Mouse (Mus musculus) kidney, adult 2 months (tissue): ENCODE measurements around the gene Pde6h. TPM values are rescaled to one million over a fixed set of nuclear protein-coding genes. Genes with fewer than 3 reads are reported as not detected.

Experiments
- DNase-seq: peaks from one replicate; pipeline ENCODE4 v3.0.0; 2021
- H3K27ac ChIP-seq: fragments of 200-500 bp; 2 replicates; pipeline ENCODE4 v1.5.1; 2012; ENCODE audit warnings: low read depth, low read length, control low read depth, inconsistent platforms; ENCODE audit not compliant: insufficient read depth
- H3K27me3 ChIP-seq: fragments of 200-500 bp; replicated peaks from 2 replicates; pipeline ENCODE4 v1.6.1; 2012; ENCODE audit warnings: mild to moderate bottlenecking, moderate library complexity, low read length, inconsistent platforms; ENCODE audit not compliant: control insufficient read depth, insufficient read depth
- H3K36me3 ChIP-seq: fragments of 200-500 bp; 2 replicates; pipeline ENCODE4 v1.6.1; 2012; ENCODE audit warnings: mild to moderate bottlenecking, moderate library complexity, low read length, inconsistent platforms; ENCODE audit not compliant: control insufficient read depth, insufficient read depth
- H3K4me1 ChIP-seq: fragments of 200-500 bp; 2 replicates; pipeline ENCODE4 v1.6.1; 2011; ENCODE audit warnings: low read length; ENCODE audit not compliant: control insufficient read depth, insufficient read depth
- H3K4me3 ChIP-seq: fragments of 200-500 bp; 2 replicates; pipeline ENCODE4 v1.5.1; 2011; ENCODE audit warnings: mild to moderate bottlenecking, low read depth, low read length, control low read depth; ENCODE audit not compliant: insufficient read depth
- CTCF ChIP-seq: fragments of 200-500 bp; conservative IDR thresholded peaks from 2 replicates; pipeline ENCODE4 v1.5.1; 2011; ENCODE audit warnings: low read depth, mild to moderate bottlenecking, control low read depth, low read length, moderate library complexity, mixed read lengths; ENCODE audit not compliant: insufficient read depth, insufficient read length
- POLR2A ChIP-seq: fragments of 200-500 bp; IDR thresholded peaks from one replicate; pipeline ENCODE4 v1.6.1; 2011; ENCODE audit warnings: low read depth, low read length, control low read depth
- WGBS: fragments of 180-500 bp; shearing (Covaris S2); methylation state at CpG from one replicate; pipeline ENCODE4 v1.1.7; 2018; 5-methylcytosine and 5-hydroxymethylcytosine counted together
- polyA plus RNA-seq: library from polyadenylated mRNA; depleted of rRNA; stranded (reverse); fragments of >200 nt; gene quantifications from 2 replicates; pipeline ENCODE4 v1.2.3, GENCODE M21; 2012

The Pde6h gene
- polyA plus RNA-seq, 1 experiment, result 0.58 TPM

GRCm38 (mm10) chr6:136887854-136888253 lies 35.8 kb upstream of the Pde6h start:
- DNase-seq, result peak; percentile 80
- Histone ChIP-seq H3K36me3 (no peaks in the 10 kb centered on the region), H3K4me3 (no peak overlapping the region), H3K27ac (peak overlapping the region; percentile 90), H3K4me1 (no peaks in the 10 kb centered on the region; the same call in 1 of the 2 replicates), H3K27me3 (no peaks in the 10 kb centered on the region)
- 46% methylated on average over 9 of the region's 9 CpGs for WGBS
- TF ChIP-seq CTCF (no peak), POLR2A (no peak)

GRCm38 (mm10) chr6:136889067-136889466 lies 34.6 kb upstream of the Pde6h start:
- no peak for TF ChIP-seq POLR2A
- TF ChIP-seq CTCF, result no peak
- Histone ChIP-seq H3K36me3 (no peaks in the 10 kb centered on the region), H3K27me3 (no peaks in the 10 kb centered on the region), H3K27ac (no peak overlapping the region), H3K4me3 (no peak overlapping the region), H3K4me1 (no peaks in the 10 kb centered on the region; the same call in 1 of the 2 replicates)
- 92% methylated on average over 6 of the region's 6 CpGs for WGBS
- DNase-seq, result no peak

GRCm38 (mm10) chr6:136889554-136889953 lies 34.1 kb upstream of the Pde6h start:
- TF ChIP-seq POLR2A (no peak), CTCF (no peak)
- no peak for DNase-seq
- Histone ChIP-seq H3K36me3 (no peaks in the 10 kb centered on the region), H3K4me1 (no peaks in the 10 kb centered on the region; the same call in 1 of the 2 replicates), H3K27me3 (no peaks in the 10 kb centered on the region), H3K4me3 (no peak overlapping the region), H3K27ac (no peak overlapping the region)
- 90% methylated on average over 6 of the region's 6 CpGs for WGBS

- Histone ChIP-seq H3K27me3 (no peaks in the 10 kb centered on the region), H3K27ac (peak overlapping the region; percentile 4), H3K36me3 (no peaks in the 10 kb centered on the region), H3K4me3 (no peak overlapping the region), H3K4me1 (no peaks in the 10 kb centered on the region; the same call in 1 of the 2 replicates)
- DNase-seq, result no peak
- TF ChIP-seq CTCF (no peak), POLR2A (no peak)
- 77% methylated on average over 2 of the region's 2 CpGs for WGBS
Measured at GRCm38 (mm10) chr6:136892002-136892401, 31.6 kb upstream of the Pde6h start.

GRCm38 (mm10) chr6:136894532-136895339 lies 28.9 kb upstream of the Pde6h start:
- H3K4me3 ChIP-seq, result no peak overlapping the region
- TF ChIP-seq POLR2A (no peak), CTCF (no peak)
- DNase-seq, result peak; percentile 60
- WGBS, result 46% methylated on average over 15 of the region's 15 CpGs
- H3K36me3 ChIP-seq, result no peaks in the 10 kb centered on the region
- no peaks in the 10 kb centered on the region for H3K4me1 ChIP-seq
- no peaks in the 10 kb centered on the region for H3K27me3 ChIP-seq
- H3K27ac ChIP-seq, result peak overlapping the region; percentile 55

- Histone ChIP-seq H3K27ac (peak overlapping the region; percentile 64), H3K4me3 (no peak overlapping the region), H3K4me1 (no peaks in the 10 kb centered on the region), H3K27me3 (no peaks in the 10 kb centered on the region), H3K36me3 (no peaks in the 10 kb centered on the region)
- 68% methylated on average over 4 of the region's 4 CpGs for WGBS
- no peak for TF ChIP-seq CTCF
- no peak for TF ChIP-seq POLR2A
- no peak for DNase-seq
Measured at GRCm38 (mm10) chr6:136897789-136898188, 25.8 kb upstream of the Pde6h start.

GRCm38 (mm10) chr6:136898222-136898621 lies 25.4 kb upstream of the Pde6h start:
- Histone ChIP-seq H3K4me3 (no peak overlapping the region), H3K27me3 (no peaks in the 10 kb centered on the region), H3K36me3 (no peaks in the 10 kb centered on the region), H3K27ac (peak overlapping the region; percentile 55), H3K4me1 (no peaks in the 10 kb centered on the region)
- DNase-seq, result no peak
- TF ChIP-seq POLR2A (no peak), CTCF (no peak)
- WGBS, result 37% methylated on average over 4 of the region's 4 CpGs
